Mouse (Mus musculus): Measurements from ENCODE around the gene Siglec1. TPM values are rescaled to one million over a fixed set of nuclear protein-coding genes. Genes with fewer than 3 reads are reported as not detected.
"Not testable (repeated sequence)": the region's sequence is repeated elsewhere in the genome, so short reads cannot be mapped to it uniquely, and the experiment has no call there.

Siglec1 gene
- total RNA-seq, 2 experiments from 2014 or later, result 0.51 to 0.59 TPM

DNA sequence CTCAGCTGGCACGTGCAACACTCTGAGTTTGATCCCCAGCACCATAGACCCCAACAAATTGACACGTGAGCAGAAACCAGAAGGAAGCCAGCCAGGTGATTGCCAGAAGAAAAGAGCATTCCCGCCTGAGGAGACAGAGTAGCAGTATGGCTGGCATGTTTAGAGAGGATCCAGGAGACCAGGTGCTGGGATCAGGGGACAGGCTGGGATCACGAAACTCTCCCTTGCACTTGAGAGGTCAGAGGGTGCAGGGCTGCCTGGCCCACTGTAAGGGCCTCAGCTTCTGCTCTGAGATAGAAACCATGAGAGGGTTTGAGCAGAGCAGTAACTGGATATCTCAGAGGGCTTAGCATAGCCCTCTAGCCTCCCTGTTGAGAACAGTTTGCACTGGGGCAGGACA, 18.5 kb upstream of the Siglec1 start:
- intact Hi-C loops (cut with DNase I); DNase-seq (ENCODE audit: low spot score in 2 of 2): not testable (repeated sequence)

DNA sequence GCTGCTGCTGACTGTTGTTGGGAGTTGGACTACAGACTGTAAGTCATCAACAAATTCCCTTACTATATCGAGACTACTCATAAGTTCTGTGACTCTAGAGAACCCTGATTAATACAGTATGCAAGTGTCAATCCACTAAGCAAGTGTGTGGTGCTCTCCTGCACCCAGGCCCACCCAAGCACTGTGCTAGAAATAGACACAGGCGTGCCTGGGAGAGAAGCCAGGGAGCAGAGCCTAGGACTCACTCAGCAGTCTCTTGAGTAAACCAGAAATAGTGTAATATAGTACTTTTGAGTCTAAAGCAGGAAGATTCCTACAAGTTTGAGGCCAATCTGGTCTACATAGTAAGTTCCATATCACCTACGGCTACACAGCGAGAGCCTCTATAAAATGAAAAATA, 17.5 kb upstream of the Siglec1 start:
- DNase-seq (ENCODE audit: low spot score in 2 of 2), result no peak
- intact Hi-C loops (cut with DNase I), result no loop called here

DNA sequence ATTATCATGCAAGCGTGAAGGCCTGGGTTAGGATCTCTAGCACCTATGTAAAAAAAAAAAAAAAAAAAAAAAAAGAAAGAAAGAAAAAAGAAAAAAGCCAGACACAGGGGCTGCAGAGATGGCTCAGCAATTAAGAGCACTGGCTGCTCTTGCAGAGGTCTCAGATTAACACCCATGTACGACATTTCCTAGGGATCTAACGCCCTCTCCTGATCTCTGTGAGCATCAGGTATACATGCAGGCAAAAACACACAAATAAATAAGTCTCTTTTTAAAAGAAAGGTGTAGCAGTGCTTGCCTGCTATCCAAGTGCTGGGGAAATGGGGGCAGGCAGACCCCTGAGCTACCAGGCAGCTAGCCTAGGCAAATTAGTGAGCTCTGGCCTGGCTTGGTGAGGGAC, 15.0 kb upstream of the Siglec1 start:
- intact Hi-C loops (cut with DNase I), result no loop called here
- no peak for DNase-seq (ENCODE audit: low spot score in 2 of 2)

DNA sequence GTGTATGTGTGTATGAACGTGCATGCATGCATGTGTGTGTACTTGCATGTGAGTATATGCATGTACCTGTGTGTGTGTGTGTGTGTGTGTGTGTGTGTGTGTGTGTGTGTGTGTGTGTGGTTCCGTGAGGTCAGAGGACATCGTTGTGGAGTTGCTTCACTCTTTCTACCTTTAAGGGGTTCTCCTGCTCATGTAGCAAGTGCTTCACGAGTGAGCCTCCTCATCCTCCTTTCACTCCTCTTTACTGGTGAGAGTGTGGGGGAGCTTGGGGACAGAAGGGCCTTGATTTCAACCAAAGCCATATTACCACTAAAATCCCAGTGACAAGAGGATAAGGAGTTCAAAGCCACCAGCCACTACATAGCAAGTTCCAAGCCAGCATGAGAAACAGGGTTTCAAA, 10.5 kb upstream of the Siglec1 start:
- intact Hi-C loops (cut with DNase I), result loop anchor here (5.0 to 10.0 kb wide), 2 partner anchors 155 to 318 kb away; no protein-coding TSS in a partner anchor
- DNase-seq (ENCODE audit: low spot score in 2 of 2), result no peak

DNA sequence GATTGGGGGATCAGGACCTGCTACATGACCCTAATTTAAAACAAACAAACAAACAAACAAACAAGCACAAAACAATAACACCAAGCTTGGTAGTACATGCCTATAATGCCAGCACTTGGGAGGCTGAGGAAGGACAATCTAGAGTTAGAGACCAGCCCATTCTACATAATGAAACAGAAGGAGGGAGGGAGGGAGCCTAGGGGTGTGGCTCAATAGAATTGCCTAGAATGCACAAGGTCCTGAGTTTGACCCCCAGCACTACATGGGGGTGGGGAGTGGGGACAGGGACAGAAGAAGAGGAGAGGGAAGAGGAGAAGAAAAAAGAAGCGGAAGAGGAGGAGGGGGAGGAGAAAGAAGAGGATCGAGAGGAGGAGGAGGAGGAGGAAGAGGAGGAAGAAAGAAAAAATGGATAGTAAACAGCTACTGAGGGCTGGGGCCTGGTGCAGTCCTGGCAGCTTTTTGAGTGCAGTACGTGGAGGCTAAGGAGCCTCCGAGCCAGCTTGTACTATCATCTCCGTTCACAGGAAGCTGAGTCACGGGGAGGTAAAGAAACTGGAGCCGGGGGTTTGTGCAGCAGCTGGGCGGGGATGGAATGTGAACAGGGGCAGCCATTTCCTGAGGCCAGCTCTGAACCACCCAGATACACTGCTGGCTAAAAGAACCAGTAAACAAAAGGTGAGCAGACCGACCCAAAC, 9.7 kb upstream of the Siglec1 start:
- intact Hi-C loops (cut with DNase I), result loop anchor here (5.0 to 10.0 kb wide), 2 partner anchors 156 to 319 kb away; no protein-coding TSS in a partner anchor
- peak in 1 of 2 experiments; percentile 23 for DNase-seq (ENCODE audit: low spot score in 2 of 2)

DNA sequence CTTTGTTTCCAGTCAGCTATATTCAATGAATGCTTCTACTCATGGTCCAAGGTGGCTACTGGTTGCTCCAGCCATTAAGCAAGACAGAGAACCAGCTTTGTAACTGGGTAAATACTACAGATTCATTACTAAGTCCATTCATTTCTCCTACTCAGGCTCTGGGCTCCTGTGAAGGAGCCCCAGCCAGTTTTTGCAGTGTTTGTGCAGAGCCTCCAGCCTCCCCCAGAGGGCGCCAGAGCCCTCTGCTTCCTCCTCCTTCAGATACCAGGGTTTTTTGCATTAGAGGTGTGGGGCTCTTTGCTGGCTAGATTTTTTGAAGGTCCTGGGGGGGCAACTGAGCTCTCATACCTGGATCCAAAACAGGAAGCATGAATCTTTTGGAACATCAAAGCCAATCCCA, 8.3 kb upstream of the Siglec1 start:
- intact Hi-C loops (cut with DNase I), result loop anchor here (2.0 to 10.0 kb wide), 3 partner anchors 66 to 320 kb away; partner anchors contain the start of gene 1700037H04Rik
- peak; percentile 83 to 86 for DNase-seq (ENCODE audit: low spot score in 2 of 2)

DNA sequence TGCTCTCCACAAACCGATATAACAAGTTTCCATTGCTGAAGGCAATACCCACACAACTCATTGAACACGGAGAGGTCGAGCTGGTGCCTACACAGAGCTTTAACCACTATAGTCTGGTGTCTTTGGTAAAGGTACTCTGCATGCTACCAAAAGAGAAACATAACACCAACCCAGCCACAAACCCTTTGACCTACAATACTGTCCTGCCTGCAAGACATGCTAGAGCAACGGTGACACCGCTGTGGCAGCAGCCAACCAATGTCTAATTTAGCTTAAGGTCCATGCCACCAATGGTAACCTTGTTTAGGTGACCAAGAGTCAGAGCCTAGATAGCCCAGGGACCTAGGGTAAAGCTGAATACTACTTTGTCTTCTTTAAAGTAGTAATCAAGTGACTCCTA, 7.0 kb upstream of the Siglec1 start:
- DNase-seq (ENCODE audit: low spot score in 2 of 2), result no peak
- intact Hi-C loops (cut with DNase I), result loop anchor here (10.0 kb wide), 1 partner anchor 321 kb away; no protein-coding TSS in a partner anchor

DNA sequence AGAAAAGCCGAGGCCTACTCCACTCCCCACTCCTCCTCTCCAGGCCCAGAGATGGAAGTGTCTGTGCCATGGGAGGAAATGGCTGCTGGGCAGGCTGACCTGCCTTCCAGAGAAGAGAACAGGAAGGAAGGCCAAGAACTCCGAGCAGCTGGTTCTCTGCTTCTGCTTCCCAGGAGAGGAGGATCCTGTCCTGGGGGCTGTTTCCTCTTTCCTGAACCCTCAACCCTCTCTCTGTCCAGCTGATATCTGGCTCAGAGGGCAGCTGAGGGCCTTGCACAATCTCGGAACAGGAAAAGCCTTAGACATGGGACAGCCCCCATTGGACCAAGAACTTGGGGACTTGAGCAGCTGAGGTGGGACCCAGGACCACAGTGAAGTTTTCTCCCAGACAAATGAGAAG, 4.3 kb upstream of the Siglec1 start:
- no peak for DNase-seq (ENCODE audit: low spot score in 2 of 2)
- intact Hi-C loops (cut with DNase I), result loop anchor here (10.0 kb wide), 1 partner anchor 324 kb away; no protein-coding TSS in a partner anchor

DNA sequence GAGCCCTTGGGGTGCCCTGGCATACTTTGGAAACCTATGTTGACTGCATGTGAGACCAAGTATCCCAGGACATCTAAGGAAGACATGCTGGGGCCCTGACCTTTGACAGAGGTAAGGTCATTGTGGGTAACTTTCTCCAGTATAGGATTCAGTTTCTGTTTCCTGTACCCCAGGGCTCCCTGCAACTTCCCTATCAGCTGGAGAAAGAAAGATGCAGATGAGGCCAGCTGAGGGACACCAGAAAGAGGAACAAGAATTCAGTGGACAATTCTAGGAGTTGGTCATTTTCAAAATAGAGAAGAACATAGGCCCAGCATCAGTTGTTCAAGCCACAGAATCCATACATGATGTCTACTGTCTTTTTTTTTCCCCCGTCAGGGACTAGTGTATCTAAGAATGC, 3.1 kb upstream of the Siglec1 start:
- intact Hi-C loops (cut with DNase I), result loop anchor here (10.0 kb wide), 1 partner anchor 325 kb away; no protein-coding TSS in a partner anchor
- no peak for DNase-seq (ENCODE audit: low spot score in 2 of 2)

DNA sequence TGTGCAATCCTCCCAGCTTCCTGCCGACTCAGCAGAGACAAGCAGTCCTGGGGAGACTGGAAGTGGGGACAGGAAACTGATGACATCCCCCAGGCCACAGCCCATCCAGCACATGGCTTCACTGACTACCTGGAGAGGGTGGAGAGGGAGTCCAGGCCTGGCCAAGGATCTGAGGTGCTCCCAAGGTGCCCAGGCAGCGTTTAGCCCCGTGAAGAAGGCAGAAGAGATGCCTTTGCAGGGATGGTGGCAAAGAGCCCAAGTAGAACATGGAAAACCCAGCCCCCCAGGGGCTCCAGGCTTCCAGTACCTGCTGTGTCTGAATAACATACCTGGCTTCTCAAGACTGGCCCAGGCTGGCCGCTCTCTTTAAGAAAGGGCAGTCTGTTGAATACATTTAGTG, 2.0 kb upstream of the Siglec1 start:
- no peak for DNase-seq (ENCODE audit: low spot score in 2 of 2)
- intact Hi-C loops (cut with DNase I), result no loop called here

DNA sequence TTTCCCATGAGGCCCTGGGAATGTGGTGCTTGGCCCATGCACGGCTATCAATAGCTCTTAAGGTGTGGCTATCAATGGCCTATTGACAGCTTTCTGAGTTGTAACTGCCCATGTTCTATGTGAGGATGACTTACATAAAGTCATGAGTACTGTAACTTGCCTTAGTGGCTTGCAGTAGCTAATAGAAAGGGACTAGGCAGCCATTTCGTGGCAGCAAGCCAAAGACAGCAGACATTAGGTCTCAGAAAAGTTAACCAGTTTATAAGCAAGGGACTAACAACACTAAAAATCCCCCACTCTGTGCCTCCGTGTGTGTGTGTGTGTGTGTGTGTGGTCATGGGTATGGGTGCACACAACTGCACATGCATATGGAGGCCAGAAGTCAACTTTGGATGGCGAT, 2.4 kb downstream of the Siglec1 start:
- no peak for DNase-seq (ENCODE audit: low spot score in 2 of 2)
- intact Hi-C loops (cut with DNase I), result no loop called here

DNA sequence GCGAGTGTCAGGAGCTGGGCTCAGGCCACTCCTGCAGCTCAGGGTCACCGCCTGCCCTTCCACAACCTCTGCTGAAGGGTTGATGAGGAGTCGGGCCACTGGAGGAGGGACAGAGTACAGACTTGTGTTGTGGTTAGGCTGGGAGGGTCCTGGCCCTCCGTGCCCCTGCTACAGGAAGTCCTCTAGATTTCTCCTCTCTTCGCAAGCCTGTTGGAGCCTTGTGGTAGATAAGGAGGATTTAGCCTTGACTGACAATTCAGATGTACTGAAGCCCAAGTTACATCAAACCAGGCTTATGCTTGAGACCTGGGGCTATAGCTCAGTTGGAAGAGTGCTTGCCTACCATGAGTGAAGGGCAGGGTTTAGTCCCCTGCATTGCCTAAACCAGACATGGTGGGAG, 6.1 kb downstream of the Siglec1 start:
- DNase-seq (ENCODE audit: low spot score in 2 of 2), result no peak
- intact Hi-C loops (cut with DNase I), result no loop called here

DNA sequence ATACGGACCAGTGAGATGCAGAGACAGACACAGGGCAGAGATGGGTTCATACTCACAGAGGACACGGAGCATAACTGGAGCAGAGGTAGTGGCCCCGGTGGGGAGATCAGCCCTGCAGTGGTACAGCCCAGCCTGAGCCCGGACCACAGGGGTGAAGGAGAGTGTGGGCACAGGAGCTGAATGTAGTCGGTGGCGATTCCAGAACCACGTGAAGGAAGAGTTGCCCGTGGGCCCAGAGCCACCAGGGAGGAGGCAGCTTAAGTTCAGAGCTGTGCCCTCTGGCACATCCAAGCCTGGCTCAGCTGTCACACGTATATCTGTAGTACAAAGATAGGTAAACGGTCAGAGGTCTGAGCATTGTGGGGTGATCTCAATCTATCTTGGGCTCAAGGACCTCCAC, 14.0 kb downstream of the Siglec1 start:
- no peak for DNase-seq (ENCODE audit: low spot score in 2 of 2)
- intact Hi-C loops (cut with DNase I), result no loop called here

DNA sequence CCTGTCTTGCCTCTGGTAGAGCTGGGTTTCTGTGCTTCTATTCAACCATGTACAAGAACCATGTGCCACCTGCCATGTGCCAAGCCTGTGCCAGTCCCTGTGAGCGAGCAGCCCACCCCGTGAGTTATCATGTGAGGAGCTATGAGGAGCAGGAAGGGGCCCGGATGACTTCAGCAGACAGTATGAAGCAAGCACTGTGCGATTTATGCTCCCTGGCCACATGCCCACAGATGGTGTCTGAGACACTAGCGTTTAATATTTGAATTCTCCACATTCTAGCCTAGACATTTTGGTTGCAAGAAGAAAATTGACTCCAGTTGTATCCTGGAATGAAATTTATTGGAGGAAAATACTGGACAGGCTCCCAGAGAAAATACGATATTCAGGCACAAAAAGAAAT, 19.1 kb downstream of the Siglec1 start:
- intact Hi-C loops (cut with DNase I), result no loop called here
- DNase-seq (ENCODE audit: low spot score in 2 of 2), result no peak

DNA sequence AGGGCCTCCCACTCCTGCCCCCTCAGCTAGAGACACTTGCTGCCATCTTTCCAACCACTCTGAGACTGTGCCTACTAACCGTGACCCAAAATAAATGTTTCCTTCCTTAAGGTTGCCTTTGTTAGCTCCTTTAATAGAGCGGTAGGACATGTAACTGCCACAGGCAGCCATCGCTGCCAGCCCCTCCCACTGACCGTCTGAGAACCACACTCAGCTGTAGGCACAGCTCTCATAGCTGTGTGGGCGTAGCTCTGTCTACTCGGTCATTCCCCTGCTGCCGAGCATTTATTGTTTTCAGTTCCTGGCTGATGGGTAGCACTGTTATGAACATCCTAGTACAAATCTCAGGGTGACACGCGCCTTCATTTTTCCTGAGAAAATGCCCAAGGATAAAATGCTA, 20.2 kb downstream of the Siglec1 start:
- intact Hi-C loops (cut with DNase I), result no loop called here
- no peak for DNase-seq (ENCODE audit: low spot score in 2 of 2)

DNA sequence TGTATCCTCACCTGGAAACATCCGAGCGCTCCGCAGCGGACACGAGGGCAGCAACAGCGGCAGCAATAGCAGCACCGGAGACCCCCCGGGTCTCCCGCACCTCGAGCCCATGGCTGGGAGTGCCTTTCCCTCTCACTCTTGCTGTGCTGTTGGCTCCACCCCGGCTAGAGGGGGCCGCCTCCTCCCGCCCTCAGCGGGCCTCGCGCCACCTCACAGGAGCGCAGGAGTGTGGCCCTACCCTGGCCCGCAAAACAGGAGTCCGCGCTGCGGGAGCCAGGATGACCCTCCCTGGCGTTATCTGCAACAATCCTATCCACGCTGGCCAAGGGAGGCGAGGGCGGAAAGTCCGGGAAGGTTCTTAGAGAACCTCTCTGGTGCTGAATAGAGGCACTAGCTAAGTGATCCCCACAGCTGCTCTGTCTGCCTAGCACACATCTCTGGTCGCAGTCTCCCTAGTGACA, 23.1 kb downstream of the Siglec1 start, which contains the start of gene Adam33:
Gene Adam33, minus strand, starts transcription at position 411 of the 461 bp plus-strand sequence.
- no peak for DNase-seq (ENCODE audit: low spot score in 2 of 2)
- intact Hi-C loops (cut with DNase I), result no loop called here

DNA sequence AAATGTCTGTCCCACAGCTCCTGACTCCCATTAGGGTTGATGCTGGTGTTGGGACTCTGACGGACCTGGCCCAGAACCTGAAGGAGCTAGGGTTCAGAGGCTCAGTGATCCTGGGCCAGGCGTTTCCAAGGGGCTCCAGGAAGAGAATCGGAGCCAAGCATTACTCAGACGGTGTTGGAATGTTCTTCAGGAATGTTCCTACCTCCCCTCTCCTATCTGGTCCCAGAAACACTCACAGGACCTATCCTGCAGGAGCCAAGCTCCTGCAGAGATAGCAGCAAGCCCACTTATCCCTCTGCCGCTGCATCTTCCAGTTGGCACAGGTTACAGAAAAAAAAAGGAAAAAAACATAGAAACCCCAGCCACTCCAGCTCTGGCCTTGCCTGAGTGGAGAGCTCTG, 25.0 kb downstream of the Siglec1 start:
- intact Hi-C loops (cut with DNase I), result no loop called here

DNA sequence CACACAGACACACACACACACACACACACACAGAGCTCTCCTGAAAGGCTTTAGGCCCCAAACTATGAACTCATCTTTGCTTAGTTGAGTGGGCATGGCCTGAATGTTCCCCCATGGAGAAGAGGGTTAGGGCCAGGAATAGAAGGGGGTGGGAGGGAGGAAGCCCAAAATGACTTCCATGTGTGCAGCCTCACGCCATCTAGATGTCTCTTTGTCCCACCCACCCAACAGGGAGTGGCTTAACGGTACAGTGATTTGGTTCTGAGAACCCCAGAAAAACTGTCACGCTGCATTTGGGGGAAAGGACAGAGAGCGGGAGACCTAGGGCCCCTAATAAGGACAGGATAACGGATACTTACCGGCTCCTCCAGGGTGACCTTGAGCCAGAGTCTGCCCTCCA, 25.8 kb downstream of the Siglec1 start:
- no peak for DNase-seq (ENCODE audit: low spot score in 2 of 2)
- intact Hi-C loops (cut with DNase I), result no loop called here

More for the DNA sequence above, 25.0 kb downstream of the Siglec1 start:
- no peak for DNase-seq (ENCODE audit: low spot score in 2 of 2)

DNA sequence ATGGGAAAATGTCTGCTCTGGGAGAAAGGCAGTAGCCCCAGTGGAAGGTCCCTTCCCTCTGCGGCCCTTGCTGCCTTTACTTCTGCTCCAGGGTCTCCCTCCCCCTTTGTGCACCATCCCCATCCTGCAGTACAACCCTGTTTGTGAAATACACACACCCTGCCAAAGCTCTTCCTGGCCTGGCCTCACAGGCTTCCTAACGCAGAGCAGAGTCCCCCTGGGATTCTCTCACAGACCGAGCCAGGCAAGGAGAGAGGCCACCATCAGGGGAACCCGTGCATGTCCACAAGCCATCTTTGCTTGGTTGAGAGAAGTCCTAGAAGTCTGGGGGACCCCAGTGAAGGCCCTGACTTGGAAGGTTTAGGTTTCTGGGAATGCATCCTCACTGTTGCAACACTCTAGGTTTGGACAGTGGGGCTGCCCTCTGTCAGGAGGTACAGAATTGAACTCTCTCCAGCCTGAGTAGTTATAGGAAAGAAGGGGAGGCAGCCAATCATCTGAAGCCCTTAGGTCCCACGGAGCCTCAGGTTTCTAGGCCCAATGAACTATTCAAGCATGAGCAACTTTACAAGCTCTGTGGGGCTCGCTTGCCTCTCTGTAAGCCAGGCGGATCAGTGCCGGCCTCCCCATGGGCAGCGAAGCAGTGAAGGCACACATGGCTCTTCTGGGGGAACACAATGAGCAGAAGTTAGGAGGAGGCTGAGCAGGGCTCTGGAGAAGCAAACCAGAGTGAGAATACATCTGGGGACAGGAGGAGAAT, 26.6 kb downstream of the Siglec1 start:
- intact Hi-C loops (cut with DNase I), result no loop called here
- no peak for DNase-seq (ENCODE audit: low spot score in 2 of 2)

DNA sequence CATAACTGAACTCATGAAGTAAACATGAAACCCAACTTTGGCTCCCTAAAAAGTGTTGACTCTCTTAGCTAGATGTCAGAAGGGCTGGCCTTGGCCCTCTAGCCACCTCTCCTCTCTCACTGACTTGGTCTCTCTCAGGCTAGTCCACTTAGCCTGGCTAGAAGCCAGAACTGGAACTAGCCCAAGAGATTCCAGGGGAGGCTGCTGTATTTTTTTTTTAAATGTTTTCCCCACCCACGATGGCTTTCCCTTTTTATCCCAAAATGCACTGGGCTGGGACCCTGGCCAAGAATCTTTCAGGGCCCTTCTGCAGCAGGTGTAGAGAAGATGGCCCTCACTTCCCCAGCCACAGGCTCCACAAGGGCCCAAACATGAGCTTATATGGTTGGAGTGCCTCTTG, 27.2 kb downstream of the Siglec1 start:
- DNase-seq (ENCODE audit: low spot score in 2 of 2), result peak in 1 of 2 experiments; percentile 40
- intact Hi-C loops (cut with DNase I), result no loop called here

Measured in left cerebral cortex, postnatal 14 days (tissue).